Mouse (Mus musculus): ENCODE results near the gene Gm48551.
A peak's percentile ranks its signal among the peaks of the same experiment; 100 is the strongest.

The Gm48551 gene

GRCm38 (mm10) chr10:81417227-81418215 is 33.3 kb downstream of the Gm48551 start:
- DNase-seq (ENCODE audit: extremely low spot score) = no peak

GRCm38 (mm10) chr10:81418216-81419070 is 34.2 kb downstream of the Gm48551 start:
- no peak for DNase-seq (ENCODE audit: extremely low spot score)

- DNase-seq (ENCODE audit: extremely low spot score) = no peak
These were observed 35.1 kb downstream of the Gm48551 start for GRCm38 (mm10) chr10:81419111-81419928.

- DNase-seq (ENCODE audit: extremely low spot score) = no peak
These were observed 36.0 kb downstream of the Gm48551 start for GRCm38 (mm10) chr10:81420191-81420767.

- no peak for DNase-seq (ENCODE audit: extremely low spot score)
These were observed 37.0 kb downstream of the Gm48551 start for GRCm38 (mm10) chr10:81421041-81421796.

- no peak for DNase-seq (ENCODE audit: extremely low spot score)
These were observed 37.5 kb downstream of the Gm48551 start for GRCm38 (mm10) chr10:81421797-81422100.

- DNase-seq (ENCODE audit: extremely low spot score) = no peak
These were observed 37.9 kb downstream of the Gm48551 start for GRCm38 (mm10) chr10:81422191-81422590.

- no peak for DNase-seq (ENCODE audit: extremely low spot score)
These were observed 38.5 kb downstream of the Gm48551 start for GRCm38 (mm10) chr10:81422661-81423217.

- DNase-seq (ENCODE audit: extremely low spot score) = no peak
These were observed 39.4 kb downstream of the Gm48551 start for GRCm38 (mm10) chr10:81423476-81424245.

GRCm38 (mm10) chr10:81424246-81425051 is 40.2 kb downstream of the Gm48551 start:
- DNase-seq (ENCODE audit: extremely low spot score) = peak; percentile 12

- DNase-seq (ENCODE audit: extremely low spot score) = peak; percentile 7
These were observed 41.1 kb downstream of the Gm48551 start for GRCm38 (mm10) chr10:81425236-81425850.

GRCm38 (mm10) chr10:81426081-81426671 is 41.9 kb downstream of the Gm48551 start:
- peak; percentile 5 for DNase-seq (ENCODE audit: extremely low spot score)

GRCm38 (mm10) chr10:81426897-81427296 is 42.6 kb downstream of the Gm48551 start:
- peak; percentile 9 for DNase-seq (ENCODE audit: extremely low spot score)

- no peak for DNase-seq (ENCODE audit: extremely low spot score)
These were observed 43.1 kb downstream of the Gm48551 start for GRCm38 (mm10) chr10:81427327-81427726.

- DNase-seq (ENCODE audit: extremely low spot score) = no peak
These were observed 43.7 kb downstream of the Gm48551 start for GRCm38 (mm10) chr10:81427804-81428506.

GRCm38 (mm10) chr10:81428507-81428870 is 44.2 kb downstream of the Gm48551 start:
- DNase-seq (ENCODE audit: extremely low spot score) = no peak

GRCm38 (mm10) chr10:81429092-81429491 is 44.8 kb downstream of the Gm48551 start:
- DNase-seq (ENCODE audit: extremely low spot score) = no peak
